Mouse (Mus musculus) adipose tissue, adult 10 weeks (tissue): ENCODE measurements around the gene Mllt10. TPM values are rescaled to one million over a fixed set of nuclear protein-coding genes. Genes with fewer than 3 reads are reported as not detected.

ENCODE experiments used
- polyA plus RNA-seq: library from polyadenylated mRNA; stranded (reverse); fragments of 350-450 nt; fragmentation: Illumina TruSeq; extraction: RNeasy Lipid Tissue Mini Kit (QIAGEN cat#74804); gene quantifications from one replicate; pipeline ENCODE4 v1.2.3, GENCODE M21; 2014; ENCODE audit warnings: low read depth, low replicate concordance

The Mllt10 gene
- 26.0 TPM for polyA plus RNA-seq

DNA sequence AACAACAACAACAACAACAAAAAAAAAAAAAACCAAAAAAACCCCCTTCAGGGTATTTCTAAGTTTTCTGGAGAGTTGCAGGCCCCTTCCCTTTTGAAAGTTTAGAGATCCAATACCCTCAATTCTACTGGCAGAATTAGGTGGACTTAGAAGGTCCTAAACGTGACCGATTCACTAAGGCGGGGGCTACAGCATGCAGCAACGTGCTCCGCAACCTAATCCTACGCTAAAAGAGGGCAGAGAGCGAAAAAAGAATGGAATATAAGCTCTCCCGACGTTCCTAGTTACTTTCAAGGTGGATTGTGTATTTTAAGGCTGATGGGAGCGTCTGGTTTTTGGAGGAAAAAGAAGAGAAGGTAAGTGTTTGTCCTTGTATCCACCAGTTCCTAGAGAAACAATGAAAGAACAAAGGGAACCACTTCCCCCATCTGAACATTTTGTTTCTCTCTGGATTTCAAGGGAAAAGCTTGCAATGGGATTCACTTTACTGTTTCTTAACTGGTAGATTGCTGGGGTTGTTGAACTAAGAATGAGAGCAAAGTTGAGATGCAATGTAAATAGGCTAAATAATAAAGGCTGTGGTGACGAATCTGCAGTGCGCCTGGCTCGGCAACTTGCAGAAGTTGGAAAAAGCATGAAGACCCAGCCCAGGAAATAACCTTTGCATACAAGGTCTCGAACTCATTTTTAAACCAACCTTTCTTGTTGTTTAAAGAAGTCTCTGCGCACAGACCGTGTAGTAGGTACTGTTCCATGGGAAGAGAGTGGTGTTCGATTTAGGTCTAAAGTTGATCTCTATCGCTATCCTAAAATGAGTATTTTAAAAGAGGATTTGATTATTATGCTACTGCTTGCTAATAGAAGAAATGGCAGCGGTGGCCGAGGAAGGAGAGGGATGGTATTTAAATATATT, at the start of gene Mllt10:
Mllt10 (plus strand) TSS at position 222 of the 913 bp plus-strand sequence.

DNA sequence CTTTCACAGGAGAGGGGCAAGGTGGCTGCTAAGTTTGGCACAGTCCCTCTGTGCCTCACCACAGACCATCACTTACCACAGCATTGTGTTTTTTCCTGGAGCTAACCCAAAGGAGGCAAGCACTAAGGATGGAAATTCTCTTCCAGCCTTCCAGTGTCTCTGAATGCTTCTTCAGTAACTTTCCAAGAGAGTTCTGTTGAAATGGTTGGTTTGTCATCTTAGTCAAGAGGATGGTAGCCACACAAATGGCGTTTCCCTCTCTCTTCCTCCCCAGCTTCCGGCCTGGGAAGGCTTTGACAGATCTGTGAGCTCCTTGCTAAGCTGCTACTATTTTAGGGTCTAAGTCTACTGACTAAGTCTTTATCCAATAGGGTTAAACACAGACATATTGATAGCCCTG, 17.5 kb upstream of the Mllt10 start, which contains the start of gene A930004D18Rik:
A930004D18Rik (minus strand) TSS at position 247 of the 400 bp plus-strand sequence.

DNA sequence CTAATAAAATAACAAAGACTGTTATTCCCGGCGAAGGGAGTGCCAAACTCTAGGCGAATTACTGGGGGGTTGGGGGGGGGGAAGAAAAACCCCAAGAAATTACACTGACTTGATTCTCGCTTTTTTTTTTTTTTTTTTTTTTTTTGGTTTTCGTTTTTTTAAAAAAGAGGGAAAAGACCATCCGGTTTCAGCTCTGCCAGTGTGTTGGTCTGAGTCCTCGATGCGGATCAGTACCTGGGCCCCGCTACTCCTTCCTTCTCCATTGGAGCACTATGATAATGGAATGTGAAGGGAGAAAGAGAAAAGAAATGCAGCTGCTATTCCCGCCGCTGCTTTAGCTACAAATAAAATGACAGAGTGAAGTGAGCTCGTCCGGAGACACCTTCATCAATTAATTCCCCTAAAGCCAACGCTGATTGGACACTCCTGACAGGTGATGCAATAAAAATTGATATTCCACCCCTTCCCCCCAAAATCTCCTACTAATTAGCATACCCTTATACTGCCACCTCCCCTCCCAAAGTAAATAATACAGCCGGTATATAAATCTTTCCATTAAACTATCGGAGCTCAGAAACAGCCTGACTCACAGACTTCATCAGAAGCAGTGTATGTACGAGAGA, 6.5 kb upstream of the Mllt10 start, which contains the start of gene Skida1:
Skida1 (minus strand) TSS at position 599 of the 623 bp plus-strand sequence.

Other genes starting within 250 kb of the Mllt10 start
- 11.0 TPM for gene H2al2a, start 58.3 kb upstream of the Mllt10 start, polyA plus RNA-seq
- 1.5 TPM for gene A930004D18Rik, start 17.5 kb upstream of the Mllt10 start, polyA plus RNA-seq
- gene Skida1, start 6.2 kb upstream of the Mllt10 start, polyA plus RNA-seq, result 0.67 TPM